Mouse (Mus musculus) testis, postnatal 10 days (tissue): ENCODE results near the gene Vrk2.

Experiments used
- DNase-seq: peaks from one replicate; pipeline ENCODE4 v3.0.0; 2021; ENCODE audit warnings: low spot score

Vrk2 gene

GRCm38 (mm10) chr11:26537816-26538215 lies 56.0 kb downstream of the Vrk2 start:
- no peak for DNase-seq

DNA sequence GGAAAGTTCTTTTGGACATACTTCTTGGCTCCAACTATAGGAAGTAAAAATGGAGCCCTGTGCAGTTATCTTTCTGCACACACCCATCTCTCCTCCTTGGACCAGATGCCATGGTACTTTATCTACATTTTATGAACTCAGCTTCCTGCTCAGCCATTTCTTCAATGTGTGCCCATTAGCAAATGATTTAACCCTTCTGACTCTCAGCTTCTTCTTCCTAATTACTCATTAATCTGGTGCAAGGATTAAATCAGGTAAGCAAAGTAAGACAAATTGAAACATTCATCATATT lies 60.0 kb downstream of the Vrk2 start:
- DNase-seq, result no peak

- DNase-seq, result no peak
These were observed 60.6 kb downstream of the Vrk2 start for GRCm38 (mm10) chr11:26532994-26533827.

GRCm38 (mm10) chr11:26526861-26527260 lies 66.9 kb downstream of the Vrk2 start:
- DNase-seq, result no peak

DNA sequence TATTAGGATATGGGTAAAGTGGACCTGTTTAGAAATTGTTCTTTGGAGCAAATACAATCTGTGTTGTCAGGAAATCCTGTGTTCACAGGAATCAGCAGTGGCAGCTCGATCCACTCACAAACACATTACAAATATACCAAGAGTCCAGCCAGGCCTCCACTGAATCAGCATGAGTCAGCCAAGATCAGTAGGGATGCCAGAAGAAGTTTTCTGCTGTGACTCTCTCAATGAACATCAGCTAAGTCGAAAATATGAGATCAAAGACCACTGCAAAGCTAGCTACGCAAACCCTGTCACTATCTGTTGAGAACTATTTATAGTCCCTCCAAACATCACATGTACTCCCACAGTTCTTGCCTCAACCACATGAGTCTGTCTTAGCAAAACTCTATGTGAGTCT lies 74.8 kb downstream of the Vrk2 start:
- DNase-seq, result no peak

GRCm38 (mm10) chr11:26516086-26516485 lies 77.7 kb downstream of the Vrk2 start:
- DNase-seq, result no peak

DNA sequence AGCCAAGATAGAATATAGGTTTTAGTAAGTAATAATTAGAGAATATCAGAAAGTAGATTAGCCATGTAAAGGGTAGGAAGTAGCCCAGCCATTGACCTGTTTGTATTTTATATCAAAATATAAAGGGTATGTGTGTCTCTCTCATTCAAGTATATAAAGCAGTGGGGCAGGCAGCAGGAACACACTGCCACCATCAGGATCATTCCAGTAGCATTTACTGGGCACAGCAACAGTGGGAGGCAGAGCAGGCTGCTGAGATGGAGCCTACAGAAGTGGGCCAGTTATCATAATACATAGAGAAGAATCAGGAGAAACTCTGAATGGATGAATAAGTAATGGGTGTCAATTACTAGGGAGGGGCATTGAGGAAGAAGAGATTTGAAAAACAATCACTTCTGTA lies 80.1 kb downstream of the Vrk2 start:
- no peak for DNase-seq

GRCm38 (mm10) chr11:26495951-26496350 lies 97.8 kb downstream of the Vrk2 start:
- no peak for DNase-seq

- no peak for DNase-seq
These were observed 103.9 kb downstream of the Vrk2 start for GRCm38 (mm10) chr11:26489761-26490466.

DNA sequence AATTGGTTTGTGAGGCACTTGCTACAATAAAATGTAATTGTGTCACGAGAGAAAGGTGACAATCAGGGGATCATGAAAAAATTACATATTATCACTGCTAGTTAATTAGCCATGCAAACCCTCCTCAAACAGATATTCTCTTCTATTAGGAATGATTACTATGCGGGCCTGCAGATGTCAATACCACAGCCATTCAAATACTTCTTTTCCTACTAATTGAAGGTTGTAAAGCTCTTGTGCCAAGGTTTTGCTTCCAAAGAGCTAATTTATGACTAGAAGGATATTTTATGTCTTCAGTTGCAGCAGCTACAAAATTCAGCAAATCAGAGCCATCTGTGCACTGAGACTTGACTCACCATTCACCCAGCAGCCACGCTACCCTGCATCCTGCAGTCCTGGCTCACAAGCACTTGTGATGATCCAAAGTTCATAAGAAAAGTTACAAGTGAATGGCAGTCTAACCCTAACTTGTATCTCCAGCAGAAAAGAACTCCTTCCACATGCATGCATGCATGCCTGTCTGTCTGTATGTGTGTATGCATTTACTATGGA lies 112.0 kb downstream of the Vrk2 start:
- DNase-seq, result no peak

DNA sequence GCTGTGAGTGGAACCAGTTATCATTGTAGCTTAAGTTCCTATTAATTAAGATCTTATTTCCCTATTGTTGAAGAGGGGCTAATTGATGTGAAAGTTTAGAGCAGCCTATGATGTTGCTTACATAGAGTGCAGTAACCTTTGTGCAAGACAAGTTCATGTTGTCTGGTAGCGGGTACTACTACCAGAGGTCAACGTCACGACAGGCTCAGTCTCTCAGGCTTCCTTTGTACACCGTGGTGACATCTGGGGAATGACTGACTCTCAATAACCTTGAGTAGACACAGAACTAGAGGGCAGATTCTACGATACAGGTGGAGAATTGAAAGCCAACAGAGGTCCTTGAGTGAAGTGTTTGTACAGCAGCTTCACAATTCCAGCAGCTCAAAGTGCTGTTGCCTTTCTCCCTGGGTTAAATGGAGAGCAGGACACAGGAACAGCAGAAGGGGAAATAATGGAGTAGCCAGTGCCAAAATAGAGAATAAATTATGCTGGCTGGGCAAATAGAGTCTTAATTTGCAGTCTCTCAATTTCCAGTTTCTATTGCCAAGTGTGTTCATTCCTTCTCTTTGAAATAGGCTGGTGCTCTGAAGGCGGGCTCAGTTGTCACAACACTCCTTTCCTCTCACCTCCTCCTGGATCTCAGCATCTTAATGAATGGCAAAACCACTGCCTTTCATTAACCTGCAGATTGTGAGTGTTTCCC lies 116.6 kb downstream of the Vrk2 start:
- DNase-seq, result no peak

DNA sequence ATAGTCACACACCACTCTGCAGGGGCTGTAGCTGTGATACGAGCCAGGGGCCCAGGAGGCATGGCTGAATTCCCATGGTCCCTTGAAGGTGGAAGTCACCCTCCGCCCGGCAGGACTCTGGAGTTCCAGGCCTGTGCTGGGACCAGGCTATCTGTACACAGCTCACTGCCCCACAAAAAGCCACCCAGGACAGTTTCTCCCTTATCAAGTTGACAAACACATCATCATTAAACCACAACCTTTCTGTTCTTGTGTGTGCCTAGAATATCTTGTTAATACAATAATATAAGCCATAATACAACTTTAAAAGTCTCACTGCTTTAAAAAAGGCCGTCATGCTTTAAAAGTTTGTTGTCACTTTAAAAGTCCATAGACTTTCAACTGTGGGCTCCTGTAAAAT lies 139.7 kb downstream of the Vrk2 start:
- no peak for DNase-seq

DNA sequence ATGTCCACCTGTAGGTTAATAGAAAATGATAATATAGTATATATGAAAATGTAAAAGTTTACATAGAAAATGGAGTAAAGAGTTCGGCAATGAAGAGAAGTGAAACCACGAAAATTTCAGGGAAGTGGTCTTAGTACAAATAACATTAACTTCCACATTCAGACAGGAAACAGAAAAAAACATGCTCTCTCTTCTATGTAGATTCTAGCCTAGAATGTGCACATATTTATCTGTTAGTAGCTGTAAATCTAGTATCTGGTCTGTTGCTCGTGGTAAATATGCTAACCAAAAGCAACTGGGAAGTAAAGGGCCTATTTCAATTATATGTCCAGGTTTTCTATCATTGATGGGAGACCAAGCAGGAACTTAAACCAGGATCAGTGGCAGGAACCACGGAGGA lies 141.1 kb downstream of the Vrk2 start:
- no peak for DNase-seq

- DNase-seq, result no peak
These were observed 142.6 kb downstream of the Vrk2 start for GRCm38 (mm10) chr11:26451228-26451627.

DNA sequence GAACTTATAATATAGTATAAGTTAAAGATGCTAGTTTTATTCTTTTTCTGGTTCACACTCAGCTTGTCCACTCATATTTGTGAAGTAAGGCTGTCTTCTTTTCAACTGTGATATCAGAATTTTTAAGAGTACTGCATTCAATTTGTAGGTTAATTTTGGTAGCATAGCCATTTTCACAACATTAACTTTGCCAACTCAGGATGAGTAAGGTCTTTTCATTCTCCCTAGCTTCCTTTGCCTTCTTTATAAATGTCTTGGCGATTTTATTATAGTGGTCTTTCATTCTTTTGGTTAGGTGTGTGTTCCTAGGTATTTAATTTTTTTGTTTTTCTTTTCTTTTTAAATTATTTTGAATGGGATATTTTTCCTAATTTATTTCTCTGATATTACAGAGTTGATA lies 143.2 kb downstream of the Vrk2 start:
- no peak for DNase-seq

DNA sequence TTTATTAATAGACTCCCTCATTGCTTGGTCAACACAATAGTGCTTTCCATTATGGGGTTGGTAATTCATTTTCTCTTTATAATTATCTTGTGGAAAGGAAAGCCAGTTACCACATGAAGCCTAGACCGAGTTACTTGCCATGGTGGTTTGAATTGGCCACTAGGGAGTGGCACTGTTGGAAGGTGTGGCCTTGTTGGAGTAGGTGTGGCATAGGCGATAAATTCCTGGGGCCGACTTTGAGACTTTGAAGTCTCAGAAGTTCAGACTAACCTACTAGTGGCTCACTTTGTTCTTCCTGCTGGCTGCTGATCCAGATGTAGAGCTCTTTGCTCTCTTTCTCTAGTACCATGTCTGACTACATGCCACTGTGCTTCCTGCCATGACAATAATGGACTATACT lies 144.0 kb downstream of the Vrk2 start:
- DNase-seq, result no peak

GRCm38 (mm10) chr11:26444374-26444773 lies 149.4 kb downstream of the Vrk2 start:
- DNase-seq, result no peak

GRCm38 (mm10) chr11:26441121-26441520 lies 152.7 kb downstream of the Vrk2 start:
- no peak for DNase-seq

DNA sequence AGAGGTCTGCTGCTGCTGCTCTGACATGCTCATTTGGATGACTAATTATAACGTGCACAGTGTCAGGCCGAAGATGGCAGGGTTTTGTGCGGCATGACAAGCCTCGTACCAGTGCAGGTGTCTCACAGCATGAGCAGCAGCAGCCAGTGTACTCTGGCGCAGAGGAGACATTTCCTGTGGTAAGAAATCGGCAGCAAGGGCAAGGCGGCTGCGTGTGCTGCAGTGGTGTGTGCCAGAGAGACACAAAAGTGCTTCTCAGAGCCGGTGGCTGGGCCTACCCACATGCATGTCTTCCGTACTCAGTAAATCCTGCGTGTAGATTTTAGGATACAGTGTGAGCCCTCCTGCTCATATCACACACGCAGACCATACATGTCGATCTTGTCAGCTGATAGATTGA lies 156.0 kb downstream of the Vrk2 start:
- no peak for DNase-seq

DNA sequence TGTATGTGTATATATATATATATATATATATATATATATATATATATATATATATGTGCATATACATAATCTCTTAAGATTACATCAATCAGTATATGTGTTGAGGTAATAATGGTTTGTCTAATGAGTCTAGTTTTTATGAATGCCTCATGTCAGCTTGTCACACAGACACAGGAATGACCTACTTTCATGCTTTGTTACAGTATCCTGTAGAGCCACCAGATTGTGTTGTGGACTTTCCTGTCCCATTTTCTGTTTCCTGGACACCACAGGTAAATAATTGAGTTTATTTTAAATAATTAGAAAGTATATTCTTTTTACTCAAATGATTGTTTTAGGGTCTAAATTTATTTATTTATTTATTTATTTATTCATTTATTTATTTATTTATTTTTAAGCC lies 159.6 kb downstream of the Vrk2 start:
- no peak for DNase-seq

DNA sequence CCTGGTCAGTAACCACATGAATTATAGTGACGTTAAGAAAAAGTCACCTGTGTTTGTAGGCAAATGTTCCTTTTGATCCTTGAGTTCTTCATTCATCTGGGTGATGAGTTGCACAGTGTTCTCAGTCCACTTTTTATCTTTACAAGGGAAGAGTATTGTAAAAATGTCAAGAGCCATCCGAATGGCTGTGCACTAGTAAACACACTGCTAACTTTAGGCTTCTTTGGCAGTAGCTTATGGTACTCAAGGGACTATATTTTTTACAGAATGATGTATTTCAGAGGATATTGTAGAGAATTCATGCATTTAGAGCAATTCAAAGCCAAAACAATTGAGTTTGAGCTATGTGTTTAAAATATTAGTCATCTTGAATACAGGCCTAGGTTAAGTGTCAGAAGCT lies 172.3 kb downstream of the Vrk2 start:
- DNase-seq, result no peak
